7 mouse cellular contexts compared by ENCODE assay signal in genomic region chr3:48846049-48846653, GRCm38 (mm10).
A peak's percentile ranks its signal among the peaks of the same experiment; 100 is the strongest.
DNase-seq lines count a peak whose midpoint lies in the region.

No protein-coding gene starts in this region.

- peak; percentile 74 for DNase-seq in A20 (ENCODE audit: low read depth, low spot score)
- peak; percentile 70 for DNase-seq in ES-CJ7 (ENCODE audit: low read depth, low spot score)
- DNase-seq in cerebellum, adult 8-10 months = peak; percentile 43
- peak; percentile 49 to 94 for DNase-seq in frontal cortex, adult 2 months (ENCODE audit: extremely low spot score in 1 of 2, low spot score in 1 of 2)
- peak; percentile 48 for DNase-seq in layer of hippocampus, adult 9-11 months
- DNase-seq in lung, postnatal 36 days = peak; percentile 69
- DNase-seq in telencephalon, adult 2 months (ENCODE audit: low read depth, low spot score) = peak; percentile 85

Comparison
In these comparisons a context has a peak if more than half of its experiments do, and no peak if none do; other contexts are left out.
1. Peak in every context shown above with its lines: DNase-seq.